Mouse (Mus musculus): Measurements from ENCODE around the gene Rpl9-ps6. TPM values are rescaled to one million over a fixed set of nuclear protein-coding genes. Genes with fewer than 3 reads are reported as not detected.

Rpl9-ps6 gene
- polyA plus RNA-seq, 1 experiment from 2014 or later: 55.9 TPM

- no peaks in the 10 kb centered on the region for H3K27me3 ChIP-seq (ENCODE audit: poor library complexity, severe bottlenecking)
- 91% methylated on average over 3 of the region's 3 CpGs for WGBS
- H3K4me3 ChIP-seq: no peak overlapping the region
- H3K9me3 ChIP-seq: no peaks in the 10 kb centered on the region
- H3K36me3 ChIP-seq (replicated peaks): no peaks in the 10 kb centered on the region
- no peak for DNase-seq (ENCODE audit: extremely low spot score, low spot score)
- H3K4me1 ChIP-seq: no peaks in the 10 kb centered on the region
- no peak overlapping the region for H3K27ac ChIP-seq
Measured at GRCm38 (mm10) chr19:32424706-32425105, 41.7 kb downstream of the Rpl9-ps6 start.

GRCm38 (mm10) chr19:32419069-32419468 lies 47.3 kb downstream of the Rpl9-ps6 start:
- Histone ChIP-seq H3K27me3 (ENCODE audit: poor library complexity, severe bottlenecking) (no peaks in the 10 kb centered on the region), H3K36me3 (replicated peaks) (no peaks in the 10 kb centered on the region), H3K9me3 (no peaks in the 10 kb centered on the region), H3K4me3 (no peak overlapping the region), H3K4me1 (no peaks in the 10 kb centered on the region), H3K27ac (no peak overlapping the region)
- no peak for DNase-seq (ENCODE audit: extremely low spot score, low spot score)
- WGBS: 82% methylated on average over 3 of the region's 3 CpGs

- no peak overlapping the region for H3K27ac ChIP-seq
- 88% methylated on average over 7 of the region's 7 CpGs for WGBS
- no peaks in the 10 kb centered on the region for H3K27me3 ChIP-seq (ENCODE audit: poor library complexity, severe bottlenecking)
- H3K36me3 ChIP-seq (replicated peaks): no peaks in the 10 kb centered on the region
- no peak overlapping the region for H3K4me3 ChIP-seq
- H3K4me1 ChIP-seq: no peaks in the 10 kb centered on the region
- no peaks in the 10 kb centered on the region for H3K9me3 ChIP-seq
- DNase-seq (ENCODE audit: extremely low spot score, low spot score): no peak
Measured at GRCm38 (mm10) chr19:32416692-32417317, 49.6 kb downstream of the Rpl9-ps6 start.

Other genes with a start within 250 kb of the Rpl9-ps6 start
- 14.1 and 15.1 TPM in 2 replicates for gene Sgms1, start 76.9 kb downstream of the Rpl9-ps6 start, polyA plus RNA-seq (2016; fragmentation: Nextera tagmentation; extraction: Ambion mirVana)
- gene Minpp1, start 19.2 kb upstream of the Rpl9-ps6 start, polyA plus RNA-seq (2016; fragmentation: Nextera tagmentation; extraction: Ambion mirVana): 64.0 and 64.2 TPM in 2 replicates
- 1.4 and 2.5 TPM in 2 replicates for gene Papss2, start 129.2 kb upstream of the Rpl9-ps6 start, polyA plus RNA-seq (2016; fragmentation: Nextera tagmentation; extraction: Ambion mirVana)